Mouse (Mus musculus) ES-E14 (cell line): Measurements from ENCODE around the gene Ptpra.

Experiments used
- CHD2 ChIP-seq: IDR thresholded peaks from 2 replicates; pipeline ENCODE4 v1.6.1; 2014; ENCODE audit warnings: mild to moderate bottlenecking, low read depth, low read length, inconsistent platforms
- HCFC1 ChIP-seq: IDR thresholded peaks from 2 replicates; pipeline ENCODE4 v1.6.1; 2012; ENCODE audit warnings: low read length, inconsistent platforms, borderline replicate concordance; ENCODE audit not compliant: insufficient read depth
- MAFK ChIP-seq: IDR thresholded peaks from 2 replicates; pipeline ENCODE4 v1.6.1; 2014; ENCODE audit warnings: mild to moderate bottlenecking, low read depth, low read length, inconsistent platforms; ENCODE audit not compliant: insufficient read depth
- ZC3H11A ChIP-seq: IDR thresholded peaks from 2 replicates; pipeline ENCODE4 v1.6.1; 2012; ENCODE audit warnings: low read depth, mild to moderate bottlenecking, inconsistent platforms, low read length, borderline replicate concordance
- ZNF384 ChIP-seq: IDR thresholded peaks from 2 replicates; pipeline ENCODE4 v1.6.1; 2012; ENCODE audit warnings: low read depth, low read length, inconsistent platforms

DNA sequence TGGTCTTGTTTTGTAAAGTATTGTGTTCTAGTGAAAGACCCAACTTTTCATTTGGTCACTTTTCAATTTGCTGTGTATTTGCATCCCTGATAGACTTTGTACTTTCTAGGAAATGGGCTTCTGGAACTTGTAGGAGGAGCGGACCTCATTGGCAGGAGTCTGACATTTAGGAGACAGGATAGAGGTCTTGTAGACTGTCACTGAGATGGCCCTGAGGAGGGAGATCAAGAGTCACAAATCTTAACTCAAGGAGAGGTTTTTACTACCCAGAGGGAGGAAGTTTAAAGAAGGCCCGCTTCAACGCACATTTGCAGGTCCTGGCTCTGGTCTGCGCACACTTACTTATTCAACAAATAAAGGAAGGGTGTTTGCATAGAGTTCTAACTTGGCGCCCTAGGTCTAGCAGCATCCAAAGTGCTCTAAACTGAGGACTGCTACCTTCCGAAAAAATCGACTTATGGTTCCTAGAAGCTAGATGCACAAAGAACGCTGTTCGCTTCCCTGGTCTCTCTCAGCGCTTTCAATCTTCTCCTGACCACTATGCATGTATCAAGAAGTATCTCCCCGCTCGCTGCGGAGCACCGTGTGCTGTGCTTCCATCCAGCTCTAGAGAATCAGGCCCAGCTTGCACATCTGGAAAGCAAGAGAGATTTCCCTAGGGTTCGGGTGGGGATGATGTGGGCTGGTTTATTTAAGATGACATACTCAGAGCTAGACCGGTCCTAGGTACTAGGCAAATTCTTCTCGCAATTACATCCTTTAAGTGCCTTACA, 871 bp upstream of the Ptpra start:
- TF ChIP-seq MAFK (no peak), ZC3H11A (no peak), HCFC1 (no peak), ZNF384 (no peak), CHD2 (no peak)
